Mouse (Mus musculus) C2C12 (cell line): ENCODE results near the gene Ptov1. TPM values are rescaled to one million over a fixed set of nuclear protein-coding genes. Genes with fewer than 3 reads are reported as not detected.

ENCODE experiments used
- H3K27me3 ChIP-seq: one replicate; pipeline ENCODE4 v1.6.1; 2011; ENCODE audit not compliant: control insufficient read depth, insufficient read depth, insufficient read length
- H3K36me3 ChIP-seq: one replicate; pipeline ENCODE4 v1.6.1; 2011; ENCODE audit not compliant: control insufficient read depth, insufficient read depth
- H3K4me3 ChIP-seq: one replicate; pipeline ENCODE4 v1.5.1; 2011; ENCODE audit warnings: mild to moderate bottlenecking, control low read depth; ENCODE audit not compliant: poor library complexity, insufficient read depth, severe bottlenecking
- H3K79me2 ChIP-seq: one replicate; pipeline ENCODE4 v1.6.1; 2011; ENCODE audit not compliant: control insufficient read depth, insufficient read depth
- H3K79me3 ChIP-seq: one replicate; pipeline ENCODE4 v1.6.1; 2011; ENCODE audit warnings: low read depth, control low read depth
- H3ac ChIP-seq: one replicate; pipeline ENCODE3; 2011; ENCODE audit warnings: low read depth; ENCODE audit not compliant: control insufficient read depth, insufficient read length
- CEBPB ChIP-seq: IDR thresholded peaks from one replicate; pipeline ENCODE4 v1.6.1; 2011; ENCODE audit warnings: low read depth, mild to moderate bottlenecking, control low read depth, moderate library complexity
- CTCF ChIP-seq: IDR thresholded peaks from one replicate; pipeline ENCODE4 v1.5.1; 2011; ENCODE audit not compliant: control insufficient read depth, insufficient read depth, insufficient read length
- FOSL1 ChIP-seq: IDR thresholded peaks from one replicate; pipeline ENCODE4 v1.8.0; 2011; ENCODE audit warnings: mild to moderate bottlenecking, low read length; ENCODE audit not compliant: poor library complexity, insufficient read depth, severe bottlenecking
- MAX ChIP-seq: IDR thresholded peaks from one replicate; pipeline ENCODE4 v1.6.1; 2011; ENCODE audit warnings: mild to moderate bottlenecking, control low read depth
- MYOD1 ChIP-seq: IDR thresholded peaks from one replicate; pipeline ENCODE4 v1.6.1; 2011; ENCODE audit warnings: low read depth; ENCODE audit not compliant: control insufficient read depth, insufficient read length
- MYOG ChIP-seq: IDR thresholded peaks from one replicate; pipeline ENCODE4 v1.6.1; 2011; ENCODE audit not compliant: control insufficient read depth, insufficient read length; ENCODE audit errors: extremely low read depth
- USF1 ChIP-seq: IDR thresholded peaks from one replicate; pipeline ENCODE4 v1.6.1; 2011; ENCODE audit warnings: low read depth, mild to moderate bottlenecking, control low read depth, moderate library complexity
- microRNA-seq: library from miRNA; unstranded; fragments of <30 nt; microRNA quantifications from one replicate; pipeline ENCODE4, GENCODE M21; 2019; ENCODE audit warnings: borderline microRNAs expressed
- polyA plus RNA-seq: library from polyadenylated mRNA; unstranded; fragments of >200 nt; fragmentation: generic; extraction: Trizol; gene quantifications from one replicate; pipeline ENCODE4 v1.2.1, GENCODE M21; 2012; ENCODE audit warnings: missing spikeins

Ptov1 gene
- polyA plus RNA-seq, 1 experiment: 221 TPM

DNA sequence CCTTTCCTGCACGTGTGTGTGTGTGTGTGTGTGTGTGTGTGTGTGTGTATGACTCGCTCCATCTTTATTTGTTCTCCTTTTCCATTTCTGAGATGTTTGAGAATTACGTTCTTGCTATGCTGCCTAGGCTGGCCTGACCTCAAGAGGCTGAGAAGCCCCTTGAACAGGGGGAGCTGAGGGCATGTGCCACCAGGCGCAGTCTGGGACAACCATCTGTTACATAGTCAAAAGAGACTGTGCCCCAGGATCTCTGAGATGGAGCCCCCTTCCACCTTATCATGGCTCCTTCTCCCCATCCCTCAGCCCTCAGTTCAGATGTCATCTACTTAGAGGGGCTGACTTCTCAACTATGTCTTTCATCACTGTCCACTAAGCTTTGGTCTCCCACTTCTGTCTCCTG is 55.2 kb downstream of the Ptov1 start:
- Histone ChIP-seq H3K79me3 (peaks cover 33% of the 10 kb centered on the region), H3K36me3 (peaks cover 47% of the 10 kb centered on the region), H3K79me2 (peaks cover 50% of the 10 kb centered on the region), H3ac (no peak overlapping the region), H3K4me3 (no peak overlapping the region), H3K27me3 (no peaks in the 10 kb centered on the region)
- TF ChIP-seq MYOD1: no peak
- no peak for TF ChIP-seq MAX
- no peak for TF ChIP-seq FOSL1
- TF ChIP-seq MYOG: no peak
- TF ChIP-seq USF1: no peak
- no peak for TF ChIP-seq CTCF

DNA sequence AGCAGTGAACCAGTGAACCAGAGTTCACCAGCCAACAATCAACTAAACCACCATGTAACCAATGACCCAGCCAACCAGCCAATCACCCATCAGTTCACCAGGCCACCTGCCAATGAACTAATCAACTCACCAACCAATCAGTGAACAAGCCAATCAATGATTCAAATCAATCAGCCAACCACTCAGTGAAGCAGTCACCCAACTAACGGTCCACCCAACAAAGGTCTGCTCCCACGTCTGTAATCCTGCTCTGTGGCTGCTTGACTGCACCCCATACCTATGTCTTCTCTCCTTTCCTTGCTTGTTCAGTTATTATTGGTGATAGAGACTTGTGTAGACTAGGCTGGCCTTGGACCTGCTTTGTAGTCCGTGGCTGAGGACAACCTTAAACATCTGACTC is 55.6 kb downstream of the Ptov1 start:
- no peak overlapping the region for H3ac ChIP-seq
- peaks cover 43% of the 10 kb centered on the region for H3K36me3 ChIP-seq
- H3K4me3 ChIP-seq: no peak overlapping the region
- H3K79me2 ChIP-seq: peaks cover 45% of the 10 kb centered on the region
- H3K27me3 ChIP-seq: no peaks in the 10 kb centered on the region
- TF ChIP-seq CEBPB (no peak), MAX (no peak), MYOD1 (no peak), CTCF (no peak), USF1 (no peak), FOSL1 (no peak), MYOG (no peak)
- H3K79me3 ChIP-seq: peaks cover 28% of the 10 kb centered on the region

Small RNA genes lying within 50 kb of the gene (microRNA-seq; reads per million reads assigned to microRNA genes)
- gene Mir707: not detected

Other genes with a start within 250 kb of the Ptov1 start
- 0.01 TPM for gene Myh14, start 198.9 kb downstream of the Ptov1 start, polyA plus RNA-seq
- gene Izumo2, start 161.0 kb downstream of the Ptov1 start, polyA plus RNA-seq: not detected
- 20.0 TPM for gene Vrk3, start 121.4 kb downstream of the Ptov1 start, polyA plus RNA-seq
- gene Zfp473, start 118.7 kb downstream of the Ptov1 start, polyA plus RNA-seq: 0.29 TPM
- 102 TPM for gene Nup62, start 53.7 kb downstream of the Ptov1 start, polyA plus RNA-seq
- gene Il4i1, start 53.4 kb downstream of the Ptov1 start, polyA plus RNA-seq: 0.63 TPM
- 290 TPM for gene Atf5, start 53.1 kb downstream of the Ptov1 start, polyA plus RNA-seq
- 208 TPM for gene Akt1s1, start 20.8 kb downstream of the Ptov1 start, polyA plus RNA-seq
- gene Tbc1d17, start 20.7 kb downstream of the Ptov1 start, polyA plus RNA-seq: 38.4 TPM
- gene Pnkp, start 12.6 kb downstream of the Ptov1 start, polyA plus RNA-seq: 32.0 TPM
- gene Med25, start 22.9 kb upstream of the Ptov1 start, polyA plus RNA-seq: 43.9 TPM
- gene Fuz, start 26.3 kb upstream of the Ptov1 start, polyA plus RNA-seq: 9.8 TPM
- gene Ap2a1, start 59.7 kb upstream of the Ptov1 start, polyA plus RNA-seq: 129 TPM
- gene Tsks, start 73.4 kb upstream of the Ptov1 start, polyA plus RNA-seq: 0.04 TPM
- gene Cpt1c, start 105.1 kb upstream of the Ptov1 start, polyA plus RNA-seq: 5.5 TPM
- gene Prmt1, start 116.8 kb upstream of the Ptov1 start, polyA plus RNA-seq: 978 TPM
- gene Irf3, start 127.9 kb upstream of the Ptov1 start, polyA plus RNA-seq: 43.7 TPM
- gene Bcl2l12, start 128.9 kb upstream of the Ptov1 start, polyA plus RNA-seq: 18.1 TPM
- gene Scaf1, start 146.6 kb upstream of the Ptov1 start, polyA plus RNA-seq: 58.4 TPM
- 56.8 TPM for gene Rras, start 148.2 kb upstream of the Ptov1 start, polyA plus RNA-seq
- gene Prr12, start 183.1 kb upstream of the Ptov1 start, polyA plus RNA-seq: 14.2 TPM
- 66.6 TPM for gene Nosip, start 192.6 kb upstream of the Ptov1 start, polyA plus RNA-seq
- 14.0 TPM for gene Prrg2, start 192.9 kb upstream of the Ptov1 start, polyA plus RNA-seq
- gene Rcn3, start 222.4 kb upstream of the Ptov1 start, polyA plus RNA-seq: 166 TPM
- gene Fcgrt, start 234.1 kb upstream of the Ptov1 start, polyA plus RNA-seq: 30.7 TPM